Mouse (Mus musculus) liver, embryonic 14.5 days (tissue): ENCODE data around the gene Il10.

Experiments used
- CTCF ChIP-seq: IDR thresholded peaks from 2 replicates; pipeline ENCODE4 v1.5.1; 2016; ENCODE audit warnings: antibody characterized with exemption, low read depth, control low read depth
- EP300 ChIP-seq: IDR thresholded peaks from 2 replicates; pipeline ENCODE4 v1.6.1; 2016; ENCODE audit warnings: antibody characterized with exemption, low read depth

- TF ChIP-seq CTCF (no peak), EP300 (no peak)
Observed at GRCm38 (mm10) chr1:130990448-130990847, 29.2 kb upstream of the Il10 start.
